Mouse (Mus musculus): Measurements from ENCODE around the gene Ror1. TPM values are rescaled to one million over a fixed set of nuclear protein-coding genes. Genes with fewer than 3 reads are reported as not detected.
A peak's percentile ranks its signal among the peaks of the same experiment; 100 is the strongest.

Gene Ror1
- total and polyA plus RNA-seq, 2 experiments from 2014 or later, result 10.3 to 17.5 TPM

DNA sequence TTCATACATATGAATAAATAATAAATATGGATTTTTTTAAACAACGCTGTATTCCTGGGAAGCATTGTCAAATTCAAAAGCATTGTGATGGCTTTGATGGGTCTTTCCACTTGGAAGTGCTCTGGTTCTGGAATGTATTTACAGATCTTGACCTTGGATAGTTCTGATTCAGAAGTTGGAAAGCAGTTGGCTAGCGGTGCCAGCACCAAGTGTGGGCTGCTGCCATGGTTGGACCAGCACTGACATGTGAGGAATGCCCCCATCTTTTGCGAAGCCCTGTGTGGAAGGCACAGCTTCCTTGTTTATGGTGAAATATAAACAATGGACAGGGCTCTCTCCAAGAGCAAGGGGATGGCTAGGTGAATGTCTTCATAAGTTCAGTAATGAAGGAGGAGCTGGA lies 82.7 kb downstream of the Ror1 start:
- Histone ChIP-seq H3K4me3 (ENCODE audit: low read depth, low read length) (no peak overlapping the region), H3K9ac (replicated peaks; ENCODE audit: low read depth, low read length) (no peak overlapping the region), H3K4me1 (ENCODE audit: control insufficient read depth, insufficient read depth) (peaks cover 23% of the 10 kb centered on the region), H3K36me3 (replicated peaks; ENCODE audit: control insufficient read depth, insufficient read depth, low read length) (no peaks in the 10 kb centered on the region), H3K9me3 (replicated peaks; ENCODE audit: control insufficient read depth, low read length) (no peaks in the 10 kb centered on the region), H3K27ac (ENCODE audit: low read depth) (no peak overlapping the region), H3K4me2 (ENCODE audit: low read depth, low read length) (no peak overlapping the region), H3K27me3 (ENCODE audit: control insufficient read depth, insufficient read depth, low read length) (no peaks in the 10 kb centered on the region)
- ATAC-seq (ENCODE audit: insufficient read depth, low read depth) (no peak), DNase-seq (ENCODE audit: low spot score) (no peak)
- 78% methylated on average over 3 of the region's 3 CpGs for WGBS
- TF ChIP-seq CTCF (IDR thresholded peaks at IDR 0.05; ENCODE audit: low read depth) (no peak), EP300 (IDR thresholded peaks at IDR 0.05; ENCODE audit: low read depth) (no peak)

- H3K27ac ChIP-seq (ENCODE audit: low read depth), result peak overlapping the region; percentile 23
- no peaks in the 10 kb centered on the region for H3K27me3 ChIP-seq (ENCODE audit: control insufficient read depth, insufficient read depth, low read length)
- H3K4me1 ChIP-seq (ENCODE audit: control insufficient read depth, insufficient read depth), result peaks cover 23% of the 10 kb centered on the region
- no peak overlapping the region for H3K9ac ChIP-seq (replicated peaks; ENCODE audit: low read depth, low read length)
- H3K4me2 ChIP-seq (ENCODE audit: low read depth, low read length), result no peak overlapping the region
- ATAC-seq (ENCODE audit: insufficient read depth, low read depth), result peak; percentile 36
- TF ChIP-seq CTCF (IDR thresholded peaks at IDR 0.05; ENCODE audit: low read depth), result no peak
- no peak for TF ChIP-seq EP300 (IDR thresholded peaks at IDR 0.05; ENCODE audit: low read depth)
- no peaks in the 10 kb centered on the region for H3K36me3 ChIP-seq (replicated peaks; ENCODE audit: control insufficient read depth, insufficient read depth, low read length)
- no peak for DNase-seq (ENCODE audit: low spot score)
- no peak overlapping the region for H3K4me3 ChIP-seq (ENCODE audit: low read depth, low read length)
- 49% methylated on average over 5 of the region's 5 CpGs for WGBS
- no peaks in the 10 kb centered on the region for H3K9me3 ChIP-seq (replicated peaks; ENCODE audit: control insufficient read depth, low read length)
Observed at GRCm38 (mm10) chr4:100181676-100182075, 86.1 kb downstream of the Ror1 start.

DNA sequence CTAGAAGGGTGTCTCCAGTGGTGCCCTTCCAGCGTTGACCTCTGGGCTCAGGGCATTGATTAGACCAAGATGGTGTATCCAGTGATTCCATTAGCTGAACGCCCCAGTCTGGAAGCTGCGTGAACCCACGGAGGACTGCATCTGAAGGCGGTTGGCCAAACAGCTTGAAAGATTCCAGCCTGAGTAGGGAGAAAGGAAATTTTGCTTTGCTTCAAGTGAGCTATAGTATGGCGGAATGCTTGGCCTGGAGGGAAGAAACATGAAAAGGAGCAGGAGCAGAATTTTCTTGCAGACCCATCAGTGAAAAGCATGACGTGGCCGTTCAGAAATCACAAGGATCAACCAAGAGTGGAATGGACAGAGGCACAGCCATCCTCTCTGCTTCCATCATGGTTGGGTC lies 91.2 kb downstream of the Ror1 start:
- WGBS, result 90% methylated on average over 8 of the region's 8 CpGs
- TF ChIP-seq EP300 (IDR thresholded peaks at IDR 0.05; ENCODE audit: low read depth) (no peak), CTCF (IDR thresholded peaks at IDR 0.05; ENCODE audit: low read depth) (no peak)
- H3K4me2 ChIP-seq (ENCODE audit: low read depth, low read length), result no peak overlapping the region
- DNase-seq (ENCODE audit: low spot score), result no peak
- H3K4me3 ChIP-seq (ENCODE audit: low read depth, low read length), result no peak overlapping the region
- no peaks in the 10 kb centered on the region for H3K27me3 ChIP-seq (ENCODE audit: control insufficient read depth, insufficient read depth, low read length)
- H3K9ac ChIP-seq (replicated peaks; ENCODE audit: low read depth, low read length), result no peak overlapping the region
- no peaks in the 10 kb centered on the region for H3K9me3 ChIP-seq (replicated peaks; ENCODE audit: control insufficient read depth, low read length)
- no peaks in the 10 kb centered on the region for H3K36me3 ChIP-seq (replicated peaks; ENCODE audit: control insufficient read depth, insufficient read depth, low read length)
- no peak overlapping the region for H3K27ac ChIP-seq (ENCODE audit: low read depth)
- H3K4me1 ChIP-seq (ENCODE audit: control insufficient read depth, insufficient read depth), result peaks cover 30% of the 10 kb centered on the region
- no peak for ATAC-seq (ENCODE audit: insufficient read depth, low read depth)

DNA sequence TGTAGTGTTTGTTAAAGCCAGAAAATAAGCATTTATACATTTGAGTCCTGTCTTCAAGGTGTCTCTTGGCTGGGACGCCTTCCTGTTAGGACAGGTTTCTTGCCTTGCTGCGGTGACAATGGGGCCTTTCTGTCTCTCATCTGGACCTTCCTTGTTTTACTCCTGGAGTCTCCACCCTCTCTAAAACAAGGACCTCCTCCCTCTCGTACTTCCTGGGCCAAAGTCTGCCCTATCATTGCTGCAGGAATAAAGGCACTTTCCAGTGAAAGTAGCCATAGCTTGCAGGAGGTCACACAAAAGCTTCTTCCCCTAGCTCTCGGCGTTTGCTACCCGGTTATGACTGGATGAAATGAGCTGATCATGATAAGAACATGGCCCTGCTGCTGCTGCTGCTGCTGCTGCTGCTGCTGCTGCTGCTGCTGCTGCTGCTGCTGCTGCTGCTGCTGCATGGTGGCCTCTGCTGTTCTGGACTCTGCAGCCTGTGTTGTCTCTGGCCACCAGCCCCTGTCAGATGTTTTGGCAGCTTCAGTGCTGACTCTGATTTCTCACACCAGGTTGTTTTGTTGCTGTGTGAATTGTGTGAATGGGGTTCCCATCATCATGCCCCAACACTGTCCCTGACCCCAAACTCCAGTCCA lies 92.1 kb downstream of the Ror1 start:
- peak; percentile 39 for ATAC-seq (ENCODE audit: insufficient read depth, low read depth)
- no peak for TF ChIP-seq CTCF (IDR thresholded peaks at IDR 0.05; ENCODE audit: low read depth)
- TF ChIP-seq EP300 (IDR thresholded peaks at IDR 0.05; ENCODE audit: low read depth), result no peak
- DNase-seq (ENCODE audit: low spot score), result peak; percentile 29
- Histone ChIP-seq H3K4me2 (ENCODE audit: low read depth, low read length) (no peak overlapping the region; the same call in 1 of the 2 replicates), H3K4me3 (ENCODE audit: low read depth, low read length) (no peak overlapping the region), H3K36me3 (replicated peaks; ENCODE audit: control insufficient read depth, insufficient read depth, low read length) (no peaks in the 10 kb centered on the region), H3K27me3 (ENCODE audit: control insufficient read depth, insufficient read depth, low read length) (no peaks in the 10 kb centered on the region), H3K27ac (ENCODE audit: low read depth) (peak overlapping the region; percentile 72), H3K4me1 (ENCODE audit: control insufficient read depth, insufficient read depth) (peaks cover 30% of the 10 kb centered on the region), H3K9ac (replicated peaks; ENCODE audit: low read depth, low read length) (no peak overlapping the region), H3K9me3 (replicated peaks; ENCODE audit: control insufficient read depth, low read length) (no peaks in the 10 kb centered on the region)
- 29% methylated on average over 6 of the region's 6 CpGs for WGBS

GRCm38 (mm10) chr4:100188201-100188699 lies 92.7 kb downstream of the Ror1 start:
- 5% methylated on average over 4 of the region's 4 CpGs for WGBS
- no peak overlapping the region; the same call in 1 of the 2 replicates for H3K4me2 ChIP-seq (ENCODE audit: low read depth, low read length)
- 0 out of 2 replicates have a peak overlapping the region, but pooled peaks have one; percentile 16 for H3K9ac ChIP-seq (replicated peaks; ENCODE audit: low read depth, low read length)
- TF ChIP-seq EP300 (IDR thresholded peaks at IDR 0.05; ENCODE audit: low read depth) (no peak), CTCF (IDR thresholded peaks at IDR 0.05; ENCODE audit: low read depth) (no peak)
- H3K27ac ChIP-seq (ENCODE audit: low read depth), result peak overlapping the region; percentile 72
- DNase-seq (ENCODE audit: low spot score), result peak; percentile 73
- no peaks in the 10 kb centered on the region for H3K36me3 ChIP-seq (replicated peaks; ENCODE audit: control insufficient read depth, insufficient read depth, low read length)
- H3K9me3 ChIP-seq (replicated peaks; ENCODE audit: control insufficient read depth, low read length), result no peaks in the 10 kb centered on the region
- ATAC-seq (ENCODE audit: insufficient read depth, low read depth), result peak; percentile 61
- no peak overlapping the region for H3K4me3 ChIP-seq (ENCODE audit: low read depth, low read length)
- no peaks in the 10 kb centered on the region for H3K27me3 ChIP-seq (ENCODE audit: control insufficient read depth, insufficient read depth, low read length)
- H3K4me1 ChIP-seq (ENCODE audit: control insufficient read depth, insufficient read depth), result peaks cover 30% of the 10 kb centered on the region

- Histone ChIP-seq H3K4me1 (ENCODE audit: control insufficient read depth, insufficient read depth) (peaks cover 30% of the 10 kb centered on the region), H3K36me3 (replicated peaks; ENCODE audit: control insufficient read depth, insufficient read depth, low read length) (no peaks in the 10 kb centered on the region), H3K9me3 (replicated peaks; ENCODE audit: control insufficient read depth, low read length) (no peaks in the 10 kb centered on the region), H3K4me3 (ENCODE audit: low read depth, low read length) (no peak overlapping the region), H3K27ac (ENCODE audit: low read depth) (no peak overlapping the region), H3K4me2 (ENCODE audit: low read depth, low read length) (no peak overlapping the region), H3K9ac (replicated peaks; ENCODE audit: low read depth, low read length) (no peak overlapping the region), H3K27me3 (ENCODE audit: control insufficient read depth, insufficient read depth, low read length) (no peaks in the 10 kb centered on the region)
- DNase-seq (ENCODE audit: low spot score) (no peak), ATAC-seq (ENCODE audit: insufficient read depth, low read depth) (no peak)
- WGBS, result 40% methylated on average over 6 of the region's 6 CpGs
- TF ChIP-seq CTCF (IDR thresholded peaks at IDR 0.05; ENCODE audit: low read depth) (no peak), EP300 (IDR thresholded peaks at IDR 0.05; ENCODE audit: low read depth) (no peak)
Observed at GRCm38 (mm10) chr4:100191483-100191882, 95.9 kb downstream of the Ror1 start.
